Mouse (Mus musculus) forebrain, embryonic 14.5 days (tissue): Measurements from ENCODE around the gene Plch2. TPM values are rescaled to one million over a fixed set of nuclear protein-coding genes. Genes with fewer than 3 reads are reported as not detected.

ENCODE experiments used
- ATAC-seq: fragments of 200-750 bp; cut with Nextera tagmentation; 2 replicates; pipeline ENCODE4 v1.8.0; 2017; ENCODE audit warnings: mild to moderate bottlenecking, moderate library complexity
- DNase-seq: peaks from one replicate; pipeline ENCODE4 v3.0.0-alpha.2; 2015; ENCODE audit warnings: low spot score
- H3K27ac ChIP-seq: fragments of 300-500 bp; sonication (generic); 2 replicates; pipeline ENCODE4 v1.5.1; 2014; ENCODE audit warnings: low read depth, mild to moderate bottlenecking, control low read depth, low read length, moderate library complexity
- H3K27me3 ChIP-seq: fragments of 300-500 bp; sonication (generic); replicated peaks from 2 replicates; pipeline ENCODE4 v1.6.1; 2014; ENCODE audit warnings: low read length, control low read depth, mixed read lengths; ENCODE audit not compliant: control insufficient read depth, insufficient read depth
- H3K36me3 ChIP-seq: fragments of 300-500 bp; sonication (generic); 2 replicates; pipeline ENCODE4 v1.6.1; 2014; ENCODE audit warnings: low read length, control low read depth; ENCODE audit not compliant: control insufficient read depth, insufficient read depth
- H3K4me1 ChIP-seq: fragments of 300-500 bp; sonication (generic); 2 replicates; pipeline ENCODE4 v1.6.1; 2014; ENCODE audit warnings: antibody characterized with exemption, low read length, control low read depth; ENCODE audit not compliant: control insufficient read depth, insufficient read depth
- H3K4me2 ChIP-seq: fragments of 300-500 bp; sonication (generic); 2 replicates; pipeline ENCODE4 v1.6.1; 2014; ENCODE audit warnings: mild to moderate bottlenecking, control low read depth, low read length
- H3K4me3 ChIP-seq: fragments of 300-500 bp; sonication (generic); 2 replicates; pipeline ENCODE4 v1.5.1; 2014; ENCODE audit warnings: low read depth, low read length, control low read depth
- H3K9ac ChIP-seq: fragments of 300-500 bp; sonication (generic); 2 replicates; pipeline ENCODE4 v1.6.1; 2014; ENCODE audit warnings: mild to moderate bottlenecking, low read length, control low read depth, moderate library complexity
- H3K9me3 ChIP-seq: fragments of 300-500 bp; sonication (generic); replicated peaks from 2 replicates; pipeline ENCODE4 v1.6.1; 2016; ENCODE audit warnings: low read length, control low read depth, mixed read lengths; ENCODE audit not compliant: control insufficient read depth
- WGBS: fragments of 180-500 bp; shearing (Covaris S2); extraction: QIAGEN DNeasy Blood & Tissue Kit; methylation state at CpG from one replicate; pipeline ENCODE4 v1.1.7; 2014; 5-methylcytosine and 5-hydroxymethylcytosine counted together
- polyA plus RNA-seq: library from polyadenylated mRNA; unstranded; fragments of >200 nt; fragmentation: Nextera tagmentation; extraction: Ambion mirVana; gene quantifications from 2 replicates; pipeline ENCODE4 v1.2.1, GENCODE M21; 2014

Plch2 gene
- polyA plus RNA-seq, 1 experiment from 2014 or later: 6.2 TPM

DNA sequence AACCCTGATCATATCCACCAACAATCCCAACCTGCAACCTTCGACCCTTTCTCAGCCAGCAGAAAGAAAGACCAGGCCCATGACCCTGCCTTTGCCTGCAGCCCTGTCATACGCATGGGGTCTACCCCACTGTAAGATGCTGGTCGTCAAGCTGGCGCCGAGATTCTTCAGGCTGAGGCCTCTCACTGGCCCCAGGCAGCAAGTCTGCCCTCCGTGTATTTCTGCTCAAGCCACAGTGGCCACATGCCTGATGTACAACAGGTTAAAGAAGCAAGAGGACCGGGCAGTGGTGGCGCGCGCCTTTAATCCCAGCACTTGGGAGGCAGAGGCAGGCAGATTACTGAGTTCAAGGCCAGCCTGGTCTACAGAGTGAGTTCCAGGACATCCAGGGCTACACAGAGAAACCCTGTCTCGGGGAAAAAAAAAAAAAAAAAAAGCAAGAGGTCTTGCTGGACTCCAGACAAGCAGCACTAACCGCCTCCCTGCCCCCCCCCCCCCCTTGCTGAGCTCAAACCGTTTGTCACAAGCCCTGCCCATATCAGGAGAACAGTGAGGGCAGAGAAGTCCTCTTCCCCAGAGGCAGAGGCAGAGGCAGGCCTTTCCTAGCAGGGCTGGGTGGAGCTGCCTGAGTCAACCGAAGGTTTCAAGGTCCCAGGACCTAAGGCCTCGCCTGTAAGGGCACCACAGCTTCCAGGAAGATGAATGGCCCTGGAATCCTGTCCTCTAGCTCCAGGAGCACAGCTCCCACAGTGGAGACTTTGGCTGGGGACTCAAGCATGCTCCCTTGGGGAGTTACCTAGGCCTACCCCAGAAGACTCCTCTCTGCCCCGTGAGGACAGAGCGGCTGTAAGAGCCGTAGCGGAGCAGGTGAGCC is 74.1 kb downstream of the Plch2 start:
- WGBS: 77% methylated on average over 19 of the region's 19 CpGs
- H3K36me3 ChIP-seq: peaks cover 47% of the 10 kb centered on the region
- no peaks in the 10 kb centered on the region for H3K9me3 ChIP-seq
- no peaks in the 10 kb centered on the region for H3K27me3 ChIP-seq
- no peak overlapping the region for H3K27ac ChIP-seq
- ATAC-seq (no peak), DNase-seq (no peak)
- H3K4me3 ChIP-seq: no peak overlapping the region
- no peak overlapping the region for H3K9ac ChIP-seq
- H3K4me1 ChIP-seq: no peaks in the 10 kb centered on the region
- no peak overlapping the region for H3K4me2 ChIP-seq

GRCm38 (mm10) chr4:154981530-154981929 is 75.1 kb downstream of the Plch2 start:
- Histone ChIP-seq H3K27ac (no peak overlapping the region), H3K9me3 (no peaks in the 10 kb centered on the region), H3K4me1 (no peaks in the 10 kb centered on the region), H3K36me3 (peaks cover 56% of the 10 kb centered on the region), H3K9ac (no peak overlapping the region), H3K4me3 (no peak overlapping the region), H3K27me3 (no peaks in the 10 kb centered on the region), H3K4me2 (no peak overlapping the region)
- ATAC-seq: peak; percentile 74
- peak; percentile 81 for DNase-seq
- 33% methylated on average over 7 of the region's 7 CpGs for WGBS

- no peak for ATAC-seq
- Histone ChIP-seq H3K27me3 (no peaks in the 10 kb centered on the region), H3K9me3 (no peaks in the 10 kb centered on the region), H3K4me2 (no peak overlapping the region), H3K9ac (no peak overlapping the region), H3K4me1 (no peaks in the 10 kb centered on the region), H3K36me3 (peaks cover 61% of the 10 kb centered on the region), H3K4me3 (no peak overlapping the region), H3K27ac (no peak overlapping the region)
- WGBS: 94% methylated on average over 6 of the region's 6 CpGs
- DNase-seq: no peak
These were observed 75.5 kb downstream of the Plch2 start for GRCm38 (mm10) chr4:154981076-154981475.

DNA sequence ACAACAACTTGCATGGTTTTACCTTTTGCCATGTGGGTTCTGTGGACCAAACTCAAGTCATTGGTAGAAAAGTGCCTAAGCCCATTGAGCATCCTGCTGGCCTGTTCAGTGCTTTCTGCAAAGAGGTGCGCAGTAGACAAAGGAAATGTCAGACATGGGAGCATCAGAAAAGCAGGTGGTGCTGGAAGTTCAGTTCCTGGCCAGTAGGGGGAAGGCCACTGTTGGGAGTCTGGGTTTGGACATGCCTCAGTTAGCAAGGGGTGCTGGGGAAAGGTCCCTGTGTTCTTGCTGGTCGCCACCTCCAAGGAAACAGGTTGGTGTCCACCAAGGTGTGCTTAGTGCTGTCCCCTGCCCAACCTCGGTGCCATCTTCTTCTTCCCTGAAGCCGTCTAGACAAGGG is 76.5 kb downstream of the Plch2 start:
- no peak overlapping the region for H3K9ac ChIP-seq
- peaks cover 70% of the 10 kb centered on the region for H3K36me3 ChIP-seq
- H3K4me2 ChIP-seq: no peak overlapping the region
- H3K9me3 ChIP-seq: no peaks in the 10 kb centered on the region
- no peaks in the 10 kb centered on the region for H3K27me3 ChIP-seq
- ATAC-seq (no peak), DNase-seq (no peak)
- H3K4me1 ChIP-seq: no peaks in the 10 kb centered on the region
- WGBS: 93% methylated on average over 4 of the region's 4 CpGs
- H3K27ac ChIP-seq: no peak overlapping the region
- H3K4me3 ChIP-seq: no peak overlapping the region

DNA sequence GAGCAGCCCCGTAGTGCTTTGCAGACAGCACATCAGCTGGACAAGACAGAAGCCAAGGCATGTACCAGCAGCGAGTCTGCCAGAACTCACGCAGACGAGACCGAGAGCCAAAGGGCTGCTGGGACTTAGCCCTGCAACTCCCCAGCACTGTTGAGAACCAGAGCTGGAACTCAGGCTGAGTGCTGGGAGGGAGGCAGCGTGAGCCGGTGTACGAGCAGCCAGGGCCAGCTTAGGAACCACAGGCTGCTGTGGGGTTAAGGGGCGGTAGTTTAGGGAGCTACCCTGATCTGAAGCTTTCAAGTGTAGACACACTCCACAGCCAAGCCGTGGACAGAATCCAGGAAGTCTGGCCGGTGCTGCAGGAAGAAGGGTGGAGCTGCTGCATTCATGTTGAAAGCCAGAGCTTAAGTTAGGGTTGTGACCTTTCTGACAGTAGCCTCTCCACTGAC is 82.4 kb downstream of the Plch2 start:
- Histone ChIP-seq H3K4me1 (no peaks in the 10 kb centered on the region), H3K4me2 (no peak overlapping the region), H3K4me3 (no peak overlapping the region), H3K9ac (no peak overlapping the region), H3K27ac (no peak overlapping the region), H3K36me3 (peaks cover 100% of the 10 kb centered on the region), H3K27me3 (no peaks in the 10 kb centered on the region), H3K9me3 (no peaks in the 10 kb centered on the region)
- DNase-seq: no peak
- ATAC-seq: no peak
- 93% methylated on average over 11 of the region's 11 CpGs for WGBS

DNA sequence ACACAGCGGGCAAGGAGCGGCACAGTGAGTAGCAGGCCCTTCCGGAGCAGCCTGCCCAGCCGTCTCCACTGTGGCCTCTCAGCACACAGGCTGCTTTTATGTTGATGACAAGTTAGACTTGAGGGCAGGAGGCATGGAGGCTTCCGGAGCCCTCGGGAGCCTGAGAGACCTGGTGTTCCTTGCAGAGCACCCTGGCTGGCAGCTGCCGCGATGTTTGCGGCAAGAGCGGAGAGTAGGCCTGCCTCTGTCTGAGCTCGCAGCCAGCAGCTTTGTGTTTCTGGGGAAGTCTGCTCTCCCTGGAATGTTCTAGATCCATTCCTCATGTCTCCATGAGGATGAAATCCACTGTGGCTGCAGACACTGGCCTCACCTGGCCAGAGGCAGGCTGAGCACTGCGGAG is 84.0 kb downstream of the Plch2 start:
- no peak overlapping the region for H3K27ac ChIP-seq
- no peak overlapping the region for H3K9ac ChIP-seq
- peaks cover 88% of the 10 kb centered on the region for H3K36me3 ChIP-seq
- no peaks in the 10 kb centered on the region for H3K9me3 ChIP-seq
- H3K27me3 ChIP-seq: no peaks in the 10 kb centered on the region
- no peaks in the 10 kb centered on the region for H3K4me1 ChIP-seq
- H3K4me2 ChIP-seq: no peak overlapping the region
- H3K4me3 ChIP-seq: no peak overlapping the region
- ATAC-seq: no peak
- DNase-seq: no peak
- 92% methylated on average over 12 of the region's 12 CpGs for WGBS

DNA sequence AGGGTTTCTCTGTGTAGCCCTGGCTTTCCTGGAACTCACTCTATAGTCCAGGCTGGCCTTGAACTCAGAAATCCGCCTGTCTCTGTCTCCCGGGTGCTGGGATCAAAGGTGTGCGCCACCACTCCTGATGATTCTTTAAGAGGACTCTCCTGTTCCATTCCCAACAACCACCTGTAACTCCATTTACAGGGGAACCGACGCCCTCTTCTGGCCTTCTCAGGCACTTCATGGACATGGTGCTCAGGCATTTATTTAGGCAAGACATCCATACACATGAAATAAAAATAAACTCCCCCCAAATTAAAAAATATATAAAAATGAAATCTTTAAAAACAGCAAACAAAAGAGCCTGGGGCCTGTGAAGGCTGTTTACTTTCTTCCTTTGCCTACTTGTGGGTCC is 89.4 kb downstream of the Plch2 start:
- DNase-seq: peak; percentile 83
- WGBS: 45% methylated on average over 5 of the region's 5 CpGs
- Histone ChIP-seq H3K4me2 (no peak overlapping the region), H3K27ac (no peak overlapping the region), H3K36me3 (peaks cover 37% of the 10 kb centered on the region), H3K27me3 (no peaks in the 10 kb centered on the region), H3K4me1 (peaks cover 22% of the 10 kb centered on the region), H3K9ac (no peak overlapping the region), H3K9me3 (no peaks in the 10 kb centered on the region), H3K4me3 (no peak overlapping the region)
- no peak for ATAC-seq

- no peak for DNase-seq
These were observed 90.7 kb downstream of the Plch2 start for GRCm38 (mm10) chr4:154965856-154966255.

GRCm38 (mm10) chr4:154964581-154965235 is 91.9 kb downstream of the Plch2 start:
- Histone ChIP-seq H3K9ac (peak overlapping the region; percentile 95), H3K27ac (peak overlapping the region; percentile 94), H3K27me3 (no peaks in the 10 kb centered on the region), H3K4me1 (peaks cover 33% of the 10 kb centered on the region), H3K4me2 (peak overlapping the region; percentile 80), H3K9me3 (no peaks in the 10 kb centered on the region), H3K36me3 (peaks cover 12% of the 10 kb centered on the region), H3K4me3 (peak overlapping the region; percentile 76)
- WGBS: under 1% methylated on average over 36 of the region's 36 CpGs
- DNase-seq: peak; percentile 59
- ATAC-seq: no peak

More at GRCm38 (mm10) chr4:154965856-154966255, 90.7 kb downstream of the Plch2 start:
- Histone ChIP-seq H3K36me3 (peaks cover 23% of the 10 kb centered on the region), H3K9ac (peak overlapping the region; percentile 1; the same call in 1 of the 2 replicates), H3K4me2 (peak overlapping the region; percentile 80; the same call in 1 of the 2 replicates), H3K4me3 (no peak overlapping the region), H3K27me3 (no peaks in the 10 kb centered on the region), H3K9me3 (no peaks in the 10 kb centered on the region), H3K27ac (no peak overlapping the region), H3K4me1 (peaks cover 25% of the 10 kb centered on the region)
- ATAC-seq: no peak
- WGBS: 63% methylated on average over 3 of the region's 3 CpGs
